Mouse (Mus musculus) ovary, postnatal 36 days (tissue): Measurements from ENCODE around the gene Trim26.
"Not testable (repeated sequence)": the region's sequence is repeated elsewhere in the genome, so short reads cannot be mapped to it uniquely, and the experiment has no call there.

Experiments used
- DNase-seq: peaks from one replicate; pipeline ENCODE4 v3.0.0; 2022; ENCODE audit warnings: low spot score, mixed read lengths

Gene Trim26

DNA sequence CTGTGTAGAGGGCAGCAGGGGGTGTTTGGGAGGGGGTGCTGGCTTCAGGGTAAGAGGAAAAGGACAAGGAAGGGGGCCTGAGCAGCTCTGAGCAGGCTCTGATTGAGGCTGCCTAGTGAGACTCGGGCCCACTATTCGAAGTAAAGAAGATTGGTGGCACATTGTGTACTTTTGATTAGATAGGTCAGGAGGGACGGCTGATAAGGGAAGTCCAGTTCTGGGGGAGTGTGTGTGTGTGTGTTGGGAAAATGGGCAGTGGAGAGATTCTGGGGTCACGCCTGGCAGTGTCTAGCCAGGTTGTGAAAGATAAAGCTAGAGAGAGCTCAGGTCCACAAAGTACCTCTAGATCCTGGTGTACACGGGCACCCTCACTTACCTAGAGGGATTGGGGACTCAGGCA is 14.7 kb downstream of the Trim26 start:
- no peak for DNase-seq

DNA sequence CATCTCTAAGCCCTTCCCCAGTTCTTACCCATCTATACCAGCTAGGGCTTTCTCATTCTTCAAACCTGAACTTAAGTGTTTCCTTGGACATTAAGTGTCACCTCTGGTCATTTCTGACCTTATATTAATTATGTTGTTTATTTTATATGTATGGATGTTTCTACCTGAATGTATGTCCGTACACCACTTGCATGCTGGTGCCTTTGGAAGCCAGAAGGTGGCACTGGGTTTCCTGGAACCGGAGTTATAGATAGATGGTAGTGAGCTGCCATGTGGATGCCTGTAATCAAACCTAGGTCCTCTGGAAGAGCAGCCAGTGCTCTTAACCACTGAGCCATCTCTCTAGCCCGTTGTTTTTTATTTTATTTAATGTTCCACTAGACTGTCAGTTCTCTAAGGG is 18.6 kb downstream of the Trim26 start:
- no peak for DNase-seq

DNA sequence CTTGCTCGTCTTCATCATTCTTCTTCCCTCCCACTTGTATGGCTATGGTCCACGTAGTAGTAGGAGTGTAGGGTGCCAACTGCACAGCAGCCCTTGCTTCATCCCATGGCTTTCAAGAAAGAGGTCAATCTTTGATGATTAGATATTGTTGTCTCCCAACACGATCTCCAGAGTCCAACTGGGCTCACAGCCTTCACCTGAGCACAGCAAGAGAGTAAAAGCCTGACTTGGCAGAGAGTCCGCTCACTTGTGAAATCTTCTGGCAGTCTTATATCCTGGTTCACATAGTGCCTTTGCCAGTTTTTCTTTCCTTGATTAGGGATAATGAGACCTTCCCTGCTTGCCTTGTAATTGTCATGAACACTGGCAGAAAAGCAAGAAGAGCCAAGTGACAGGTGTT is 19.3 kb downstream of the Trim26 start:
- DNase-seq: no peak

DNA sequence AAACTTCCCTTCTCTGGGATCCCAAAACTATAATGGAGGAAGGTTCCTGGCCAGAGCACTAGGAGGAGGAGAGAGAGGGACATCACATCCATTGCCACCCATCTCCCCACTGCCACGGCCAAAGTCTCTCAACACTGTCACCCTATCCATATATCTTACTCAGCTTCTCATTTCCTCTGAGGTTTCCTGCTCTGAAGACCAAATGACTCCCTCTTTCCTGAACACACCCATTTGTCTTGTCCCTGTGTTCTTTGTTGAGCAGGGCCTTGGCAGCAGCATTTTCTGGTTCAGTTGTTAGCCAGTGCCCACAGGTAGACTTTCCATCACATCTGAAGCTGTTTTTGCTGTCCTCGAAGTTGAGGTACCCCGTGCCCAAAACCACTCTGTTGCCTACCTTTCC is 21.2 kb downstream of the Trim26 start:
- no peak for DNase-seq

DNA sequence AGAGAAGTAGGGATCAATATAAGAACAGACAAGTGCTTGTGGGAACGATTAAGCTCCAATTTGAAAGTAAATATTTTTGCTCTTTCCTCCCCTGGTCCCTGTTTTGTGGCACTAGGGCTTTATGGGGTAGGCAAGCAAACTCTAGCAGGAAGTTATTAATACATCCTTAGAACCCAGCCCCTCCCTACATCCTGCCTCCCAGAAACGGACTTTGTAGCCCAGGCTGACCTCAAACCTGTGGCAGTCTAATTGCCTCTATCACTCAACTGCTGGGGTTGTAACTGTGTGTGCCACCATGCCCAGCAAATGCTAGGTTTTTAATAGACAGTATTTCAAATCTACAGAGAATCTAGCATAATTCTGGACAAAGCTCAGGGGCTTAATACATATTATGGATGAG is 24.7 kb downstream of the Trim26 start:
- DNase-seq: no peak

DNA sequence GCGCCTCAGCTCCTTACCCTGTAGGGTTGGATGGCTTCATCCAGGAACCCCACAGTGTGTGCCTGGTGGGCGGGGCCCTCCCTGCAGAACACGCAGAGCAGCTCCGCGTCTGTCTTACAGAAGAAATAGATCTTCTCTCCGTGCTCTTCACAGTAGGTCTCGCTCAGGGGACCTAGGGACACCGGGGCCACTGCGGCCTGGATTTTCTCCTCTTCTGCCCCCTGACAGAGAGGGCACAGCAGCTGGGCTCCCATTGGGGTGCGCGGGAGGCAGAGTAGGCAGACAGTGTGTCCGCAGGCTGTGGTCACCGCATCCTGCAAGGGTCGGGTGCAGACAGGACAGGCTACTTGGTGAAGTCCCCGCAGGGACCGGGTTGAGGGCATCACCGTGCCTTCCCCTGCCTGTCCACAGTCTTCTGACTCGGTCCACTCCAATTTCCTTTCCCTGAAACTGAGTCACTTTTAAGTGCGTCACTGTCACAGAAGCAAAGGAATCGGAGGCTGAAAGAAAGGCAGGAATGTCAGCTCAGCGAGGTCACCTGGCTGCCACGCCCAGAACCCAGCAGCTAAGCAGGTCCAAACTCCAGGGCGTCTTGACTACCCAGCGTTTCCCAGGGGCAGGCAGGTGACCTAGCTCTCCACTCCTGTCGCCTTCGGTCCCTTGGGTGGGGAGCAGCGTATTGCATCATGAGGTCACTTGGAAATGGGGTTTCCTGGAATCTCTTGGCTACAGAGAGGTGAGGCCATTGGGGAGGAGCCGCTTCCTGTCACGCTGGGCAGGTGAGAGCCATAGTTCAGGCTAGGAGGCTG is 30.0 kb downstream of the Trim26 start, which contains the start of gene Trim15:
Gene Trim15, minus strand, starts transcription at position 492 of the 809 bp plus-strand sequence.
- no peak for DNase-seq

DNA sequence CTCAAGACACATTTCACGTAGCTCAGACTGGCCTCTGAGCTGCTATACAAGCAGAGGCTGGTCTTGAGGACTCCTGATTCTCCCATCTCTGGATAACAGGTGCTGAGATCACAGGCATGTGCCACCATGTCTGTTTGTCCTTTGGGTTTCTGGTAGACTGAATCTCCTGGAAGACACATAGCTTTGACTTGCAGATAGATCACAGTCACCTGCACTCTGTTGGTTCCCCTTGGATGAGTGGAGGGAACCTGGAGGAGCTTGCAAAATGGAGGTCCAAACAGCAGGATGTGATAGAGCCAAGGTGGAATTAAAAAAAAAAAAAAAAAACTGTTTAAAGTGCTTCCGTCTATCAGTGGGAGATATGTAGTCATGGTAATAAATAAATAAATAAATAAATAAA is 31.9 kb downstream of the Trim26 start:
- DNase-seq: no peak

DNA sequence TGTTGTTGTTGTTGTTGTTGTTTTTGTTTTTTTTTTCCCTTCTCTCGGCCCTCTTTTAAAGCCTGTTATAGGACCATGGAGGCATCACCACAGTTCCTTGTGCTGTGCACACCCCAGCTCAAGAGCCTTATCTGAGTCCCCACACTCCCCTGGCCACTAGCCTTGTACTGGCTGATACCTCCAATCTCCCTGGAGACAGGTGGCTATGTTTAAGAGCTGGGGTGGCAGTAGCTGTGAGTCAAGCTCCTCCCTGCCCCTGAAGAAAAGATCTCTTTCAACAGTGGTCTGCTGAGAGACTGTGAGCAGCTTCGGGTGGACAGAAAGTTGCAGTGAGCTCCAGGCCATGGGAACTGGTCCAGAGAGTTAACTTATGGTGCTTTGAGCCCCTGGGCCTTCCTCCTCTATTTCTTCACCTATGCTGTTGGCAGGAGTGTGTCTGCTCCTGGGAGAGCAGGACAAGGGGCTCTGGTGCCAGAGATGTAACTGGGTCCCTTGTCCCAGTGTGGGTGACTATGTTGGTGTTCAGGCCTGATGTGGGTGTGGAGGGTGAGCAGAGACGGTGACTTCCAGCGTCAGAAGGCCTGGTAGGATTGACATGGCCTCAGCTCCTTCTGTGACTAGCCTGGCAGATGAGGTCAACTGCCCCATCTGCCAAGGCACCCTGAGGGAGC is 32.5 kb downstream of the Trim26 start, which contains the start of gene Trim10:
Gene Trim10, plus strand, starts transcription at position 291 of the 671 bp plus-strand sequence.
- DNase-seq: no peak

DNA sequence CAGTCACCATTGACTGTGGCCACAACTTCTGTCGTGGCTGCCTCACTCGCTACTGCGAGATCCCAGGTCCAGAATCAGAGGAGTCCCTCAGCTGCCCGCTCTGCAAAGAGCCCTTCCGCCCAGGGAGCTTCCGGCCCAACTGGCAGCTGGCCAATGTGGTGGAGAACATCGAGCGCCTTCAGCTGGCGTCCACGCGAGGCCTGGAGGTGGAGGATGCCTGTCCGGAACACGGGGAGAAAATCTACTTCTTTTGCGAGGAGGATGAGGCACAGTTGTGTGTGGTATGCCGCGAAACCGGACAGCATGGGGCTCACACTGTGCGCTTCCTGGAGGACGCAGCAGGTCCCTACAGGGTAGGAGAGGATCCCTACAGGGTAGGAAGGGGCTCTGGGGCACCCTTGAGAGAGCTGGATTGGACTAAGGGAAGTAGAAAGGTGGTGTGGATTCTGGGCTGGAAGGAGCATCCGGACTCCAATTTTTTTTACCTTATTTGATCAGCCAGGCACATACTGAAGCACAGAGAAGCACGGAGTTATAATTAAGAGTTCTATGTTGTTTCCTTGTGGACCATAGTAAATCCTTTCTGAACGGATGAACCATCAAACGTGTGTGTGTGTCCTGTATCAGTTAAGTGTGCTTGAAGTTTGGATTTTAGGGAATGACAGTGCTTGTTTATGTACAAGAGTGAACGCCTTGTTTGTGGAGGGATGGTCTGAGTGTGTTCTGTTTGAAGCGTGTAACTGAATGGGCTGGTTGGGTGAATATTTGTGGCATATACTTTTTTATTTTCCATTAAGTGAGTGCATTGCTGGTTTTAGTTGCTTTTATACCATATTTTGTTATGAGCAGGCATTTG is 33.2 kb downstream of the Trim26 start:
- DNase-seq: peak; percentile 21

DNA sequence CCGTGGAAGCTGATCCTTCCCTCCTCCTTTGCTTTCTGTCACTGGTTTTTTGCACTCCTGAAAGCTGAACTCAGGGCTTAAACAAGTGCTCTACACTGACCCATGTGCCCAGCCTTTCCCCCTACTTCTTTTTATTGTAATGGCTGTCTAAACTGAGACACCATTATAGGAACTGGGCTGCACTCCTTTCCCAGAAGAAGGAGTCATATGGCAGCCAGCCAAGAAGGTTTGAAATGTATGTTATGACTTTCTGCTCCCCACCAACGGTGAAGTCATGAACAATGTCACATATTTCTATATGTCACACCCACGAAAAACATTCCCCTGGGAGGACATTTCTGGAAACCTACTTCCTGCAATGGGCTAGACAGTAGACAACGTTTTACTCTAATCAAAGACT is 37.7 kb downstream of the Trim26 start:
- no peak for DNase-seq

DNA sequence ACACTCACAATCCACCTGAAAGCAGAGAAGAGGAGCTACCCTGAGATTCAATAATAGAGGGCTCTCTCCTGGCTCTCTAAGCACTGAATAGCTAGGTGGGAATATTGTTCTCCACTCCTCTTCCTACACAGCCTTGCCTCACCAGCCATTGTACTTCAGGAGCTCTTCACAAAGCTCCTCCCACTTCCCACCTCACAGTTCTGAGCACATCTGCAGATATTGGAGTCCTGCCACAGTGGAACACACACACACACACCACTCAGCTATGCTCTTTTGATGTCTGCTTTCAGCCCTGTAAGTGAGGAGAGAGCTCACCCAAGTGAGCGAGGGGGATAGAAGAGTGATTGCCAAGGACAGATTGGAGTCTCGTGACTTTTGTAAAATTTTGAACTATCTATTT is 46.4 kb downstream of the Trim26 start:
- no peak for DNase-seq

DNA sequence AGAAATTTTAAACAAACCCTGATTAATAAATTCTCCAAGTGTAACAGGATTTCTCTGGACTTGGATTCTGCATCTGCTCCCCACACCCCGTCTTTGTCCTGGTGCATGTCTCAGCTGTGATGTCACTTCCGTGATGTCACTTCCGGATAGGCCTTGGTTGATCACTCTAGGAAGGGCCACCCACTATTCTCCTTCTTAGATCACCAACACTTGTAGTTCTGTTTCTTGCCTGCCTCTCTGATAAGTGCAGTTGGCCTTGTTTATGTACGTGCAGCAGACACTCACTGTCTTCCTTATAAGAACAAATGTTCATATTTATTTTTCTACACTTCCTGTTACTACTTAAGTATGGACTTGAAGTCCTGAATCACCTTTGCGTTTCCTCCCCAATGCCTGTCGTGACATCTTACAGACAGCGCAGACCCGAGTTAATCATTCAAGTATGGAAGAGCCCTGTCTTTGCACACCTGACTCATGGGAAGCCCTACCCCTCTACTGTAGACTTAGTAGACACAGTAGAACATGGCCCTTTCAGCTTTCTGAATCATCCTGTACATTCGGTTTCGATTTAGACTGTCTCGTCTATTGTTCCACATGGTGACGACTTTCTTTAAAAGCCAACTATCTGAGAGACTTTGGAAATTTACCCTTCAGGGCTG is 48.3 kb downstream of the Trim26 start:
- DNase-seq: no peak

DNA sequence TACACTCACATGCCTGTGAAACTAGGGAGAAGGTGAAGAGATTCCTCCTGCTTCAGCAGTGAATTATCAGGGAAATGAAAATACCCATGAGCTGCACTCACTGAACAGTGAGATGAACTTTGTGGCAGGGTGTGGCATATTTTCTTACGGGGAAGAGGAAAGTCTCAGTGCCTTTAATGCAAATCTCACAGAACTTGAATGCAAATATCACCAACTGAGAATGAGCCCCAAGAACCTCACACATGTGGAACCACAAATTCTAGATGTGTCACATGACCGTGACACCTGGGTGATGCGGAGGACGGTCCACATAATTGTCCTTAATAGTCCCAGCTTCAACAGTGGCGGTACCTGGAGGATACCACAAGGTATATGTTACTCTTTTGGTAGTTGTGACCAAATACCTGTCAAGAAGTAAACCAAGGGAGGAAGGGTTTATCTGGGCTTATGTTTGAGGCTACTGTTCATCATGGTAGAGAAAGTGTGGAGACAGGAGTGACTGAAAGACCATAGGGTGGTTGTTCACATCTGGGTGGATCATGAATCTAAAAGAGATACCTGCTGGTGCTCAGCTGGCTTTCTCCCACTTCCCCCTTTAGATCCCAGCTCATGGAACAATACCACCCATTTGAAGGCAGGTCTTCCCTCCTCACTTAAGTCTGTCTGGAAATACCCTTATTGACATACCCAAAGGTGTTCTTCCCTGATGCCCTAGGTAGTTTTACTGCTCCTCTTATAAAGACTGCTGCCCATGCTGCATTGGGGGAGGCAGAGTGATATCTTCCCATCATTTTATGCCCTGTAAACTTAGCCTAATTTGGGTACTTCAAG is 53.4 kb downstream of the Trim26 start, which contains the start of gene Trim40:
Gene Trim40, minus strand, starts transcription at position 51 of the 831 bp plus-strand sequence.
- no peak for DNase-seq

DNA sequence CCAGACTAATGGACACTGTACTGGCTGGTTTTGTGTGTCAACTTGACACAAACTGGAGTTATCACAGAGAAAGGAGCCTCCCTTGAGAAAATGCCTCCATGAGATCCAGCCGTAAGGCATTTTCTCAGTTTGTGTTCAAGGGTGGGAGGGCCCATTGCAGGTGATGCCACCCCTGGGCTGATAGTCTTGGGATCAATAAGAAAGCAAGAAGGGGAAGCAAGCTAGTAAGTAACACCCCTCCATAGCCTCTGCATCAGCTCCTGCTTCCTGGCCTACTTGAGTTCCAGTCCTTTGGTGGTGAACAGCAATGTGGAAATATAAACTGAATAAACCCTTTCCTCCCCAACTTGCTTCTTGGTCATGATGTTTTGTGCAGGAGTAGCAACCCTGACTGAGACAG is 54.6 kb downstream of the Trim26 start:
- DNase-seq: not testable (repeated sequence)

DNA sequence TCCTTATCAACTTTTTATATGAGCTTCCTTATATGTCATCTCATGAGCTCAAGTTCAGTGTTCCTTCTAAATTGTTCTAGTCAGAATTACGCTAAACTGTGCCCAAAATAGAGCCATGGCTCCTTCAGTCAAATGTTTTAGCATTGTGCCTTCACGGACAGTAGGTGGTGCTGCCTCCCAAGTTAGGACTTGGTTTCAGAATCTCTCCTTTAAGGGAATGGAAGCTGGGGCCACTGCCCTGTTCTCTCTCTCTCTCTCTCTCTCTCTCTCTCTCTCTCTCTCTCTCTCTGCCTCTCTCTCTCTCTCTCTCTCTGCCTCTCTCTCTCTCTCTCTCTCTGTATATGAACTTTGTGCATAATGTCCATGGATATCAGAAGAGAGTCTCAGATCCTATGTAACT is 55.4 kb downstream of the Trim26 start:
- peak; percentile 5 for DNase-seq

DNA sequence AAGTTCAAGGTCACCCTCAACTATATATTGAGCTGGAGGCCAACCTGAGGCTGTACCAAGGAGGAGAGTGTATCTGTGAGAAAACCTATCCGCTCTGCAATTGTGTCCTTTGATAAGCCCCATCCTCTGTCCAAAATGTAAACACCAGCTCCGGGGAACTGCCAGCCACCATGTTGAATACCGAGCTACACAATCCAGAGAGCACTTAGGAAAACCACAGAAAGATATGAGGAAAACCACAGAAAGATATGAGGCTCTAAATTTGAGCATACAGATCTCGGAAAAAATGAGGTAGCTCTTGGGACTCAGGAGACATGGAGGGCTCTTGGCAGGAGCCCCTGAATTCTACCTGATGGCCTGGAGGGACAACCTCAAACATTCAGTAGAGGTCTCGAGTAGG is 56.5 kb downstream of the Trim26 start:
- DNase-seq: no peak

DNA sequence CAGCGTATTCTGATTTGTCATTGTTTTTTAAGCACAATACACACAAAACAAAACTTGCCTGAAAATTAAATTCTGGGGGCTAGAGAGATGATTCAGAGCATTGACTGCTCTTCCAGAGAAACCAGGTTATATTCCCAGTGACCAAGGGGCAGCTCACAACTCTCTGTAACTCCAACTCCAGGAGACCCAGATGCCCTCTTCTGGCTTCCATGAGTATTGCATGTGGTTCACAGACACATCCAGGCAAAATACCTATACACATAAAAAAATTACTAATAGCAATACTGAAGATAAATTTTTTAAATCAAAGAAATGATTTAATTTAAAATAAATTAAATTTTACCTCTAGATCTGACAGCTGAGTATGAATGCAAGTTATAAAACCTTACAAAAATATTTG is 59.6 kb downstream of the Trim26 start:
- DNase-seq: no peak

DNA sequence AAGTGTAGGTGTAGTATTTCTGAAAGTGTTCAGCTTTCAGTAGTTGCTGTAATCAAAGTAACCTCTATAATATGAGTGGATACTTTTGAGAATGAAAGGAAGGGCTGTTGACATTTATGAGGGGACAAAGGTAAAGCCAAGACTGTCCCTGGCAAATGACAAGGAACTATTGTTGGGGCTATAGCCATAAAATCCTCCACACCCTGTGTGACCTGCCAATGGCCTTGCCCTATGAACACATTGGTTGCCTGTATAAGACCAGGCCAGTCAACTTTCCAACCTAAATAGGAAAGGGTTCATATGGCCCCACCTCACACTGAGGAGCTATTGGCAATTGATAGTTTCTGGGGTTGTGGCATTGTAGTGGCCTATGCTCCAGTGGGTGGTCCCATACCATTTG is 60.1 kb downstream of the Trim26 start:
- DNase-seq: no peak

DNA sequence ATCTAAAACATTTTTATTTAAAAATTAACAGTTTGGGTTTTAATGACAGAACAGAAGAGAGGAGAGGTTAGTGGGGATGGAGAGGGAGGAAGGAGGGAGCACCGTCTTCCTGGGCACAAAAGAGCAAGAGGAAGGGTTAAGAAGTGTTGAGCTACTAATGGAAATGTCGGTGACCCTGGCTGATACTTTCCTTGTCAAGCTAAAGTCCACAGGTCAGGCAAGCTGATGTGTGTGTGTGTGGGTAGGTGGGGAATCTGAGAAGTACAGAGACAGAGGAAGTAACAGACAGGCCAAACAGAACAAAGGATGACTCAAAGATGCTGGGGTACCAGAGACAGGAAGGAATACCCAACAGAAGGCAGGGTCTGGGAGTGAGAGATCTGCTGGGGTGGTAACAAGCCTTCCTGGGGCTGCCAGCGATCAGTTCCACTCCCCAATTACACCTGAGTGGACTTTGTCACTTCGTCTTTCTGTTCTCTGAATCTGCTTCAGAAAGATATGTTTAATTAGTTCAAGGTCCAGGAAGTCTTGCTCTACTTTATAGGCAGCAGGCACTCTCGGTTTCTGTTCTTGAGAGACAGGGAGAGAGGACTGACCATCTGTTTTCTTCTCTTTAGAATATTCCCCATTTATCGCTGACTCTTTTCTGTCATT is 60.7 kb downstream of the Trim26 start, which contains the start of gene Trim31:
Gene Trim31, plus strand, starts transcription at position 567 of the 654 bp plus-strand sequence.
- no peak for DNase-seq

DNA sequence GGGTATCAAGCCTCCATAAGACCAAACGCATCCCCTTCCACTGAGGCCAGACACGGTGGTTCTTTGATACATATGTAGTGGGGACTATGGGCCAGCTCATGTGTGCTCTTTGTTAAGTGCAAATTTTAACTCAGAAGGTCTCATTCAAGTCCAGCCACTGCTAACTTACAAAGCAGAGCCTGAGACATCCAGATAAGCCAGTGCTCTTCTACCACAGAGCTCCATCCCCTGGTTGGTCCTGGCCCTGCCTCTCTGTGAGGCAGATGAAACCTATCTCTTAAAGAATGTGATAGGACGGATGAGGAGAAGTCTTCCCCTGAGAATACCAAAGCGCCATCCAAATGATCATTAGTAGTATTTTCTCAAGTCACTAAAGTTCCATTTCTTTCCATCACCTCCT is 62.4 kb downstream of the Trim26 start:
- DNase-seq: no peak
